Mouse (Mus musculus) lung, adult 18-20 months (tissue): ENCODE results near the gene Rln3.
"Not testable (repeated sequence)": the region's sequence is repeated elsewhere in the genome, so short reads cannot be mapped to it uniquely, and the experiment has no call there.

Experiments
- DNase-seq, 2 experiments: peaks; one replicate each; pipeline ENCODE4 v3.0.0; 2022; ENCODE audit warnings: mixed read lengths in 2 of 2

Gene Rln3

DNA sequence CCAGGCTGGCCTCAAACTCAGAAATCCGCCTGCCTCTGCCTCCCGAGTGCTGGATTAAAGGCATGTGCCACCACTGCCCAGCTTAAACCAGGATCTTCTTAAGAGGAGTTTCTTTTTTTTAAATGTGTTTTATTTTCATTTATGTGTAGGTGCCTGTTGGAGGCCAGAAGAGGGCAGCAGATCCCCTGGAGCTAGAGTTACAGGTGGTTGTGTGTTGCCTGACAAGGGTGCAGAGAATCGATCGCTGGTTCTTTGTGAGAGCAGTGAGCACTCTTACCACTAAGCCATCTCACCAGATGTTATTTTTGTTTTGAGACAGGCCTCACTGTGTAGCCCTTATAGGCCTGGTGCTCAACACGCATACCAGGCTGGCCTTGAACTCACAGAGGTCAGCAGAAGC lies 29.0 kb downstream of the Rln3 start:
- DNase-seq, result no peak

DNA sequence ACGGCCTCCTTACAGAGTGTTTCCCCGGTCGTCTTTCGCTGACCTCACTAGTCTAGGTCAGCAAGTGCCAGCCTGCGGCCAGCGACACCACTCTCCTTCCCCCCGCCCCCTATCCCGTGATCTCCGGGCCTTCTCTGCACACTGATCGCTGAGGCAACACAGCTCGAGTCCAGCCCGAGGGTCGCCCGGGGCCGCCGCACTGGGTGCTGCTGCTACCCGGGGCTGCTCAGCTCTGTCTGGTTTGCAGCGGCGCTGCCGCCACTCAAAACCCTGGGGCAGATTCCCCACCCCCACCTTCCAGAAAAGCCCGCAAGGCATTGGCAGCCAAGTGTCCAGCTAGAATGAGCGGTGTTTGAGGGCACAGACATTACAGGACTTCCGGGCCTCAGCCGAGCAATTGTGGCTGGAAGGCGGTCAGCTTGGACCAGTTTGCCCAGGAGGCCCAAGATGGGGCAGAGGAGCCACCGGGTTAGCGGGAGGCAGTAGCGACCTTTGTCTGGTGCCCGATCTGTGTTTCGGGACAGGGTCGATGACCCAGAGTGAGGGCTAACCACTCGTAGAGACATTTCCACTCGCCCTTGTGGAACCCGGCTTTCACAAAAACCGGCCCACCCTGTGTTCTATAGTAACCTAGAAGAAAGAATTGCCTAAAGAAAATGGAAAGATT lies 32.2 kb downstream of the Rln3 start:
- DNase-seq, result peak in 1 of 2 experiments; percentile 49

DNA sequence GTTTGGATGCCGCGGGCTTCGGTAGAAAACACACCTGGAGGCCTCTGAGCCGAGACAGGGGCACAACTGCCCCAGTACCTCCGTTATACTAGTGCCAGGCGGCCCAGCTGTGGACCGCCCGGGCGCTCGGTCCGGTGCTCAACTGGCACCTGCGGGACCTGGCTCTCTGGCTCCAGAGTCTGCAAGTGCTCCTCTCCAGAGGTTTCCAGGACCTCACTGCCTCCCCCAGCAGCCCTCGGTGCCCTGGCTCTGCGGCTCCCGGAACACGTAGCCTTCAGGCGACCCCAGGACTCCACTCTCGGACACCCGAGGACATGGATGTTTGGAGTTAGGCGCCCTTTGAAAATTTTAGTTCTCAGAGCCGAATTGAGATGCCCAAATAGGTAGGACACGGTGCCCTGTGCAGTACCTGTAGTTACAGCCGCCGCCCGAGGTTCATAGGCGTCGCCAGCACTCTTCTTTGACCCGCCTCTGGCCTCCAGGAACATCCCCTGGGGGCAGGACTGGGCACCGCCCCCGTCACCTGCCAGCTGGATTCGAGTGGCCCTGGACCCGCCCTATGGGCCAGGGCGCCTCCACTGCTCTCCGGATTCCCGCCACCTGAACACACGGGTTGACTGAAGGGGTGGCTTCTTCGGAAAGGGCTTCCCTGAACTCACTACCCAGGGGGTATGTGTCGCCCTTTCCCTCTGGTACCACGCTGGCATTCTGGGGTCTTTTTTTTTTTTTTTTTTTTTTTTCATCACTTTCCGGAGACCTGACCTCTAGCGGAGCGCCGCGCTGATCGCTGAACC lies 32.9 kb downstream of the Rln3 start, which contains the start of gene 2210011C24Rik:
2210011C24Rik (minus strand) TSS at position 467 of the 794 bp plus-strand sequence.
- peak; percentile 86 to 87 for DNase-seq

DNA sequence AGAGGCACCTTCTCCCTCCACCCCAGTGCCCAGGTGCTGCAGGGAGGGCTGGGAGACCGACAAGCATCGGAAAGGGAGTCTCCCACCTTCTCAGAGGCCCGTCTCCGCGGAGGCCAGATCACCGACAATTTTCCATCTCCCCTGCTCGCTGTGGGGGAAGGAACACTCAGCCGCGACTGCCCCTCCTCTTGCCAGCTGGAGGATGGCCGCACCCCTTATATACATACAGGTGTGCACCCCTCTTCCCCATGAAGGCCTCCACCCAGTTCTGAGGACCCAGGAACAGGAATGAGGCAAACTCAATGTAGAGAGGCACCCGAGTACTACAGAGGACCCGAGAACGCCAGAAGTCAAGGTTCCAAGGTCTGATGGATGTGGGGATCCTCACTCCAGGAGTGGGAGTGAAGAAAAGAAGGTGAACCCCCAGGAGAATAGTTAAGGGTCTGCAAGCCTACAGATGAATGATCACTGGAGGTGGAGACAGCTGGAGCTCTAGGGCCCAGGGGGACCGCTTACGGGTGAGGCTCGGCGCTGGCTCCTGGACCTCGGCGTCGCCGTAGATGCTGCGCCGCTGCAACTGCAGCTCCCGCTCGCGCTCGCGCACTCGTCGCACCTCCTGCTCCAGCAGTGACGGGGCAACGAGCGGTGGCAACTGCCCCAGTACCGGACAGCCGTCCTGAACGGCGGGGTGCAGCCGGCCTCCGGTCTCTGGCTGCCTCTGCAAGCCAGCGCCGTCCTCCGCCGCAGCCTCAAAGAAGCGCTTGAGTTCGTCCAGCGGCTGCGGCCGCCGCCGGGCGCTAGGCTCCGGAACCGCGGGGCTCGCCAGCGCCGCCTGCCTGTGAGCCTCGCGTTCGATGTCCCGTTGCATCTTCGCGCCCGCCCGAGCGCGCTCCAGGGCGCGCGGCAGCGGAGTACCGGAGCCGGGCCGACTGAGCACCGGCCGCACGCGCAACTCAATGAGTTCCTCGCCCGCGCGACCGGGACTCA lies 33.9 kb downstream of the Rln3 start:
- peak; percentile 74 to 77 for DNase-seq

DNA sequence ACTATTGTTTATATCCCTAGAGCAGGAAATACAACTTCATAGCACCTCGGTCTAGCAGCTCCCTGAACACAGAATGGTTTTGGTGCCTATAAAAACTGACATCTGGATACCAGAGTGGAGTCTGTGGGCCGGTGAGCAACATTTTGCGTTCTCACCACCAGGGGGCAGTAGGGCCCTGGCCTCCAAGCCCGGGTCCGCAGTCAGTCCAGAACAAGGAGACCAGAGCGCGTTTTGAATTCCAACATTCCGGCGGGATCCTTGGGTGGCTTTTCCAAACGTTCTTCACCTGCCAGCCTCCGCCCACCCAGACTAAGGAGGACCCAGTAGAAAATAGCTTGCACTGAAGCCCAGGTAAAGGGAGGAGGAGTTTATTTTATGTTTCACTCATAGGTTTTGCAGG lies 34.9 kb downstream of the Rln3 start:
- peak; percentile 87 to 89 for DNase-seq

DNA sequence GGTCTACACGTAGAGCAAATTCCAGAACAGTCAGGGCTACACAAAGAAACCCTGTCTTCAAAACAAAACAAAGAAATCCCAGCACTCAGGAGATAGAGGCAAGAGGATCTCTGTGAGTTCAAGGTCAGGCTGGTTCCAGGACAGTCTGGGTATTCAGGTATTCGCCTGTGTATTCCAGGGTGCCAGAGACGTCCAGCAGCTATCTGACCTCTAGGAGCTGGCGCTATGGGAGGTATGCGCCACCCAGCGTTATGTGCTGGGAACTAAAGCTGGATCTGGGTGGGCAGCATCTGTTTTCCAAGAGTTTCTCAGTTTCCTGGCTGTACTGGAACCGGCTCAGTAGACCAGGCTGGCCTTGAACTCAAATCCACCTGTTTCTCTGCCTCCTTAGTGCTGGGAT lies 36.4 kb downstream of the Rln3 start:
- DNase-seq, result no peak

DNA sequence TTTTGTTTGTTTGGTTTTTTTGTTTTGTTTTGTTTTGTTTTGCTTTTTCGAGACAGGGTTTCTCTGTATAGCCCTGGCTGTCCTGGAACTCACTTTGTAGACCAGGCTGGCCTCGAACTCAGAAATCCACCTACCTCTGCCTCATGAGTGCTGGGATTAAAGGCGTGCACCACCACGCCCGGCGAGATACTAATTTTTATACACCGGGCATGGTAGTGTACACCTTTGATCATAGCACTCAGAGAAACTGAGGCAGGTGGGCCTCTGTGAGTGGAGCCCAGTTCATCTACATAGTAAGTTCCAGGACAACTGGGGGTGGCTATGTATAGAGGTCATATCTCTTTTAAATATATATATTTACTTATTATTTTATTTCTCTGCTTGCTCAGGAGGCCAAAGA lies 39.3 kb downstream of the Rln3 start:
- not testable (repeated sequence) for DNase-seq

DNA sequence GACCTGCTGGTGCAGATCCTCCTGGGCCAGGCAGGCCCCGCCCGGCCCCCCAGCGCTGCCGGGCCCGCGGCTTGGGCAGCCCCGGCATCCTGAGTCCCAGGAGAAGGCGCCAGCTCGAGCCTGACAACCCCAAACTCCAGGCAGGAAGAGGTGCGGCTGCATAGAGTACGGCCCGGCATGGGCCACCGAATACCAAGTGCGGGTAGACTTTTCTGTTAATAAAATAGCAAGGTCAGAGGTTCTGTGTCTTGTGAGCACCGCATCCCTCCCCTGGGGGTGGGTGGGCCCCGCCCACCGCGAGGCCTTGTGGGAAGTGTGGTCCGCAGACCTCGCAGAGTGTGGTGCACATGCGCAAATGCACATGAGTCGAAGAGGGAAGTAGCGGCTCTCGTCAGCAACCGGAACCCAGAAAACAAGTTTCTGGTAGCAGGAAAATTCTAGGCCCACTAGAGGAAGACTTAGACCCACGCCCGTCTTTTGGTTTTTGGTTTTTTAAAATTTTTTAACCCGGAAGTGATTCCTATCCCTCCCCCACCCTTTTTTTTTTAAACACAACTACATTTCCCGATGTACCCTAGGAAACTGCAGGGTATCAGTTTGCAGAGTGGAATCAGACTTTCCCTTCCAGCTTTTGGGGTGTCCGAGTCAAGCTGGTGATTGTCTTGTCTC lies 40.1 kb downstream of the Rln3 start:
- peak; percentile 95 to 96 for DNase-seq

DNA sequence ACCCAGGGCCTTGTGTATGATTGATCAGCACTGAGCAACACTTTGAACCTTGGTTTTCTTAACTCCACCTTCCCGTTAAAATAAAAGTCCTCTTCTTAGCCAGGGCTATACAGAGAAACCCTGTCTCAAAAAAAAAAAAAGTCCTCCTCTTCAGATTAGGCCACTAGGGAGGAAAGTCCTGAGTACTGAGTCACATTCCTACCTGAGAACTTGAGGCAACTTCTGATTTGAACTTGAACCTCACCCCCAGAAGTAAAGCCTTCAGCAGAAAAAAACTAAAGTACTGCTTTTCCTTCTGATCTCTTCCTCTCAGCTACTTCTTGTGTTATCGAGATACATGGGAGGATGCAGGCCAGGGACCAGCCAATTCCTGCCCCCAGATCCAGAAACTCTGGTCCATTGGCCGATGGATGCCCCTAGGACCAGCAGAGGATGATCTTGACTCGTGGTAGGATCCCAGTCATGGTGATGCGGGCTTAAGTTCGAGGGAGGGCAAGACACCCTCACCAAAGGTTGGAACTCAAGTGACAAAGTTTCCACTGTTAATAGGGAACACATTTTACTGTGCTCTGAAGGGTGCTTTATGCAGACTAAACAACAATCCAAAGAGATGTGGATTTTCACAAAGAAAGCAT lies 41.1 kb downstream of the Rln3 start:
- DNase-seq, result no peak

DNA sequence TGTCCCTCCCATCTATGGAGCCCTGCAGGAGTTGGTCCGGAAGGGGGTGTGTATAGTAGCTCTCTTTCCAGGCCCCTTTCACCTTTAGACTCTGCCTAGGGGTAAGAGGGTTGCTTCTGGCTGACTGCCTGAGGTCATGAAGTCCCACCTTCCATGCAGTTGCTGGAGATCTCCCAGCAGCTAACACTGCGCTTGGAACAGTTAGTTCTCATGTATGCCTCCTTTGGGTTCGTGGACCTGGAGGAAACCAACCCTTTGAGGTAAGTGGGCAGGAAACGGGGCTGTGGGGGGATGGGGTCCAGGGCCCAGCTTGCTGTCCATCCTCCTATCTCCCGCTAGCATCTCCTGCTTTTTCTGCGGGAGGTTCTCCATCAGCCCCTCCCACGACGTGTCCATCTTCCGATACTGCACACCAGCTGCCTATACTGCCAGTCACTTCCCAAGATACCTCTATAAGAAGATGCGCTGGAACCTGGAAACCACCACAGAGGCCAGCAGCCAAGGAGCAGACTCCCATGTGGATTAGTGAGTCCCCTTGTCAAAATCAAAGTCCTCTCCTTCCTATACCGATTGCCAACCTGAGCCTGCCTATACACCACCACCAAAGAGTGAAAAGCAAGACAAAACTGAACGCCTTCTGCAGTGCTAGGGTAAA lies 41.7 kb downstream of the Rln3 start:
- DNase-seq, result no peak

DNA sequence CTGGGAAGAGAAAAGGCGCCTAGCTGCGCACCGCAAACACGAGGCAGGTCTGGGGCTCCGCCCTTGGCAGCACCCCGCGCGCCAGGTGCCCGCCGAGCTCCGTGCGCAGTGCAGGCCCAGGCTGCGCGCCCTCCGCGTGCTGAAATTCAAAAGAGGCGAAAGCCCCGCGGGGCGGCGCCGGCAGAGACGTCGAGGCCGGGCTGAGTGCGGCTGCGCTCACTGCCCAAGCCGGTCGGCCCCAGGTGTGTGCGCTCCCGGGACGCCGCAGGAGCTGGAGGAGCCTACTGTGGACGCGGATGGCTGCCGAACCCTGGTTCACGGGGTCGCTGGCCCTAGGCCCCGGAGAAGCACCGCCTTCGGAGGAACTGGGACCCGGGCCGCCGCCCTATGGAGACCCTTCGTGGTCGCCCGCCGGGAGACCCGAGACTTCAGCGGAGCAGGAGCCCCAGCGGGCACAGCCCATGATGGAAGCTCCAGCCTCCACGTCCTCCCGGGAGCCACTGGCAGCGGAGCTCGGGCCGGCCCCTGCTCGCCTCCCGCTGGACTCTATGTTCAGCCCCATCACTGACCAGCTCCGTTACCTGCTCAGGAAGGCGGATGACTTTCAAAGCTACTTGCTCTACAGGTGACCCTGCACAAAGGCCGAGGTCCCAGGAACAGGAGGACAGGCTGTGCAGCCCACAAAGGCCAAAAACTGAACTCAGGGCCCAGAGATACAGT lies 43.4 kb downstream of the Rln3 start, which contains the start of gene 1700067K01Rik:
1700067K01Rik (plus strand) TSS at position 222 of the 720 bp plus-strand sequence.
- no peak for DNase-seq

DNA sequence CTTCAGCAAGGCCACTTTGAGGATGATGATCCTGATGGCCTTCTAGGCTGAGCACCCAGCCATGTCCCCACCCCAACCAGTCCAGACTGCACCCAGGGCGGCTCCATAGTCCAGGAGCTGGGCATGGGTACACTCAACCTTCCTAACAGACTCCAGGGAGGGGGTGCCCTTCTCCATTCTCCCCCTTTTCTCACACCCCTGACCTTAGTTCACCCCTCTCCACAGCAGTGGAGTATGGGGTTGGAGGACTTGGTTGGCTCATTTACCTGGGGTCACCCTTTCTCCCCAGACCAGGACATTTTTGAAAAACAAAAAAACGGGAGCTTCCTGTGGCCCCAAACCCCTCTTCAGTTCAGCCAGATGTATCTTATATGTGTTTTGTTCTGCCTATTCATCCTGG lies 45.0 kb downstream of the Rln3 start:
- DNase-seq, result no peak

DNA sequence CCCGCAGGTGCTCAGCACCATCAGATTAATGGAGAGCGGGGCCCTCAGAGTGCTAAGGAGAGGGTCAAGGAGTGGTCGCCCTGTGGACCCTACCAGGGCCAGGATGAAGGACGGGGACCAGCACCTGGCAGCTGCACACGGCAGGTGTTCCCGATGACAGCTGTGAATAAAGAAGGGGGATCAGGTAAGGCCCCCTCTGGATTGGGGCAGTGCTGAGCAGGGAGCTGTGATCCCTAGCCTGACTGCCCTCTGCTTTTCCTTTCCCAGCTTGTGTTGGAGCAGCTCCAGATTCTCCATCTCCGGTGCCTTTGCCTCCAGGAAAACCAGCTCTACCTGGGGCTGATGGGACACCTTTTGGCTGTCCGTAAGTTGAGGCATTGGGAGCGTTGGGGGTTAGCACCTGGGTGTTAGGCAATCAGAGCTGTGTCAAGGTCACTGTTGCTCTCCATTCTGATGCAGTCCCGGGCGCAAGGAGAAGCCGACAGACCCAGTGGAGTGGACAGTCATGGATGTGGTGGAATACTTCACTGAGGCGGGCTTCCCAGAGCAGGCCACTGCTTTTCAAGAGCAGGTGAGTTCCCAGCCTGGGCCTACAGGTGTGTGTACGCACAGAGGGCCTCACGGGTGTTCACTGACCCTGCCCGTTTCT lies 45.6 kb downstream of the Rln3 start:
- DNase-seq, result no peak

DNA sequence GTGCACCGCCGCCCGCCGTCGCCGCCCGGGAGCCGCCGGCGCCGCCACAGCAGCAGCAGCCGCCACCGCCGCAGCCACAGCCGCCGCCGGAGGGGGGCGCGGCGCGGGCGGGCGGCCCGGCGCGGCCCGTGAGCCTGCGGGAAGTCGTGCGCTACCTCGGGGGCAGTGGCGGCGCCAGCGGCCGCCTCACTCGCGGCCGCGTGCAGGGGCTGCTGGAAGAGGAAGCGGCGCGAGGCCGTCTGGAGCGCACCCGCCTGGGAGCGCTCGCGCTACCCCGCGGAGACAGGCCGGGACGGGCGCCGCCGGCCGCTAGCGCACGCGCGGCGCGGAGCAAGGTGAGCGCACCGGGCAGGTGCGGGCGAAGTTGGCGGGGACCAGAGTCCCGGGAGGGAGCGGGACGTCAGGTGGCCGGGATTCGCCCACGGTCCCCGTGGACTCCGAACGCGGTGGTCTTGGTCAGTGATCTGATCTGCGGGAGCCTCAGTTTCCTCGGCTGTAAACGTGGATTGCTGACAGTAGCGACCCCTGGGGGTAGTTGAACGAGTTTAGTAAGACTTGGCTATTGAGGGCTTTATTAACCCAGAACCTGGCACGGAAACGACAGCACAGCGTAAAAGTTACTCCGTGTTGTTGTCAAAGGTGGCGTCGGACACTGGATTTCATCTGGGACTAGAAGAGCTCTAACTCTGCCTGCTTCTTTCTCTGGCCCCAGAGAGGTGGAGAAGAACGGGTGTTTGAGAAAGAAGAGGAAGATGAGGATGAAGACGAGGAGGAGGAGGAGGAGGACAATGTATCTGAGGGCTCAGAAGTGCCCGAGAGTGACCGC lies 46.4 kb downstream of the Rln3 start:
- peak; percentile 54 to 60 for DNase-seq

DNA sequence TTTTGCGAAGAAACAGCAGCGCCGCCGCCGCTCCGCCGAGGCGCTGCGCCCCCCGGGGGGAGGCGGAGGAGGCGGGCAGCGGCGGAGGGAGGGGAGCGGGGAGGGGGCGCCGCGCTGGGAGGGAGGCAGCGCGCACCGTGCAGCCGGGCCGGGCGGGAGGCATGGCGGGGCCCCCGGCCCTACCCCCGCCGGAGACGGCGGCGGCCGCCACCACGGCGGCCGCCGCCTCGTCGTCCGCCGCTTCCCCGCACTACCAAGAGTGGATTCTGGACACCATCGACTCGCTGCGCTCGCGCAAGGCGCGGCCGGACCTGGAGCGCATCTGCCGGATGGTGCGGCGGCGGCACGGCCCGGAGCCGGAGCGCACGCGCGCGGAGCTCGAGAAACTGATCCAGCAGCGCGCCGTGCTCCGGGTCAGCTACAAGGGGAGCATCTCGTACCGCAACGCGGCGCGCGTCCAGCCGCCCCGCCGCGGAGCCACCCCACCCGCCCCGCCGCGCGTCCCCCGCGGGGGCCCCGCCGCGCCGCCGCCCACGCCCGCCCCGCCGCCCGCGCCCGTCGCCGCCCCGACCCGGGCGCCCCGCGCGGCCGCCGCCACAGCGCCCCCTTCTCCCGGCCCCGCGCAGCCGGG lies 47.2 kb downstream of the Rln3 start, which contains the start of gene Samd1:
Samd1 (plus strand) TSS at position 162 of the 631 bp plus-strand sequence.
- DNase-seq, result no peak

DNA sequence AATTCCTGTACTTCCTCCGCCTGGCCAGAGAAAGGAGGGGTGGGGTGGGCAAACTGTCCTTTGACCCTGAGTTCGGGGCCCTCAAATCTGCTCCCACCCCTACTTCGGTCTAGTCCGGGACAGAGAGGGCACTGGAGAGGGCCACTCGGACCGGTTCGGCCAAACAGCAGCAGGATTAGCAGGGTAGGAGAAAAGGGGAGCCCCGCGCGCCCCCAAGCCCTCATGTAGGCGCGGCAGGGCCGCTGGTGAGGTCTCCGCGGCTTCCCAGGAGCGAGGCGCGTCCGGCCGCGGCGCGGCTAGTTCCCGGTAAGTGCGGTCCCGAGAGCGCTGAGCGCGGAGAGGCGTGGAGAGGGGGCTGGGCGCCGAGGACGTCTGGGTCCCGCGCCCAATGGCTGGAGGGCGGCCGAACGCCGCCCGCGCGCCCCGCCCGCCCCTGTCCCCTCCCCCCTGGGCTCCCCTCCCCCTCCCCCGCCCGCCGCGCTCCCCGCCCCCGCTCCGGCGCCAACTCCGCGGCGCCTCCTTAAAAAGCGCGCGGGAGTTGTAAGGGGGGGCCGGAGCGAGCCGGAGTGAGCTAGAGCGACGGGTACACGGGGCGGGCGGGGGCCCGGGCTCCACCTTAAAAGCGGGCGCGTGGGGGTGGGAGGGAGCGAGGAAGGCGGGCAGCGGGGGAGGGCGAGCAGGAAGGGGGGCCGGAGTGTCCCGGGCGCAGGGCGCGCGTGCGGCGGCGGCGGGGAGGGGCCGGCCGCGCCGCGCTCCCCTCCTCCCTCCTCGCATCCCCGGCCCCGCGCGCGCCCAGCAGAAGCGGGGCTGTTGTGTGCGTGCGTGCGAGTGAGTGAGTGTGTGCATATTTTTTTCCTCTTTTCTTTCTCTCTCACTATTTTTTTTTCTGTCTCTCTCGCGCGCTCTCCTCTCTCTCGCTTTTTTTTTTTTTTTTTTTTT lies 48.0 kb downstream of the Rln3 start:
- DNase-seq, result peak; percentile 91 to 93

DNA sequence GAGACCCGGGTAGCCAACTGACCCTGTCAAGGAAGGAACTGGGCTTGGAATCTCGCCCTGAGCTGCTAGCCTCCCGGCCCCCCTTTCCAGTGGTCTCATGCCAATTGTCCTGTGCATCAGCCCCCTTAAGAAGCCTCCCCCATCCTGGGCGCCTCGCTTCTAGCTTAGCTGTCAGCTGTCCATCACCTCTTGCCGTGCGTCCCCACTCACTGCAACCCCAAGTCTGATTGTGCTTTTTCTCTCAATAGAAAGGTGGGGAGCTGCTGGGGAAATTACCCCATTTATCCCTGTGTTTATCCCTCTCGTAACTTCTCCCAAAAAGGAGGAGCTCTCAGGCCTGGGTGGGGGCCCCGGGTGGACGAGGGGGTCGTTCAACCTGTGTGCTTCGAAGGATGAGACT lies 48.8 kb downstream of the Rln3 start:
- DNase-seq, result no peak
